Mouse (Mus musculus): ENCODE results near the gene Apobec1. TPM values are rescaled to one million over a fixed set of nuclear protein-coding genes. Genes with fewer than 3 reads are reported as not detected.
"Not testable (repeated sequence)": the region's sequence is repeated elsewhere in the genome, so short reads cannot be mapped to it uniquely, and the experiment has no call there.

The Apobec1 gene
- polyA plus RNA-seq, 1 experiment = 10.5 TPM

DNA sequence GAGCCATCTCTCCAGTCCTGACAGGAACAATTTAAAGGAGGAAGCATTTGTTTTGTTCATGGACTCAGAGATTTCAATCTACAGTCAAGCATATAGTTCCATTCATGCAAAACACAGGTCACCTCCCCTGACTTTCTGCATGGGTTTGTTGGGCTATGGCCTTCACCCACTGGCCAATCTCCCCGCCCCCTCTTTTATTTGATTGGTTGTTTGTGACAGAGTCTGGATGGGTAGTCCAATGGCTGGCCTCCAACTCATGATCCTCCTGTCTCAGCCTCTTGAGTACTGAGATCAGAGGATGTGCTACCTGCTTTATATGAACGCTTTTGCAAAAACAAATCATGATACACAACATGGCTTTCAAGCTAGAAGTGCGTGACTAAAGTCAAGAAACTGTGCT, 25.2 kb downstream of the Apobec1 start:
- Histone ChIP-seq H3K27me3 (ENCODE audit: control insufficient read depth, insufficient read depth, insufficient read length) (no peaks in the 10 kb centered on the region), H3K79me2 (ENCODE audit: control insufficient read depth, insufficient read depth) (no peaks in the 10 kb centered on the region), H3K36me3 (ENCODE audit: control insufficient read depth, insufficient read depth) (no peaks in the 10 kb centered on the region), H3K4me2 (ENCODE audit: low read depth) (no peak overlapping the region), H3ac (ENCODE audit: control insufficient read depth, insufficient read length) (no peak overlapping the region), H3K4me3 (no peak overlapping the region)
- TF ChIP-seq E2F4 (IDR thresholded peaks at IDR 0.05; ENCODE audit: insufficient read depth) (no peak), SRF (IDR thresholded peaks at IDR 0.05; ENCODE audit: control insufficient read depth, insufficient read length, low read depth) (no peak), TCF12 (IDR thresholded peaks at IDR 0.05; ENCODE audit: insufficient read depth, poor library complexity, severe bottlenecking) (no peak), MYOD1 (IDR thresholded peaks at IDR 0.05; ENCODE audit: control insufficient read depth in 1 of 3, insufficient read length in 2 of 3, low read depth in 2 of 3) (no peak), POLR2A (IDR thresholded peaks at IDR 0.05; ENCODE audit: insufficient read length, low read depth) (no peak), USF1 (IDR thresholded peaks at IDR 0.05; ENCODE audit: low read depth) (no peak), MYOG (IDR thresholded peaks at IDR 0.05; ENCODE audit: control insufficient read depth in 1 of 3, insufficient read depth in 1 of 3, insufficient read length in 2 of 3, low read depth in 2 of 3) (no peak), REST (IDR thresholded peaks at IDR 0.05; ENCODE audit: insufficient read depth, insufficient read length) (no peak), TCF3 (IDR thresholded peaks at IDR 0.05; ENCODE audit: insufficient read length, low read depth) (no peak), POLR2AphosphoS2 (IDR thresholded peaks at IDR 0.05; ENCODE audit: insufficient read length, low read depth) (no peak), CEBPB (IDR thresholded peaks at IDR 0.05; ENCODE audit: insufficient read depth, poor library complexity, severe bottlenecking) (no peak), MAX (IDR thresholded peaks at IDR 0.05; ENCODE audit: low read depth) (no peak)

DNA sequence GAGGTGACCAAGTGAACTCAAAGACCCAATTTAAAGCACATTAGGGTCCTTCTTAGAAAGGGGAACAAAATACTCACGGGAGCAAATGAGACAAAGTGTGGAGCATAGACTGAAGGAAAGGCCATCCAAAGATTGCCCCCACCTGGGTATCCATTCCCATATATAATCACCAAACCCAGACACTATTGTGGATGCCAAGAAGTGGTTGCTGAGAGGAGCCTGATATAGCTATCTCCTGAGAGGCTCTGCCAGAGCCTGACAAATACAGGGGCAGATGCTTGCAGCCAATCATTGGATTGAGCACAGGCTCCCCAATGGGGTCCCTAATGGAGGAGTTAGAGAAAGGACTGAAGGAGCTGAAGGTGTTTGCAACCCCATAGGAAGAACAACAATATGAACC, 27.2 kb downstream of the Apobec1 start:
- not testable (repeated sequence) for H3K79me2 ChIP-seq (ENCODE audit: control insufficient read depth, insufficient read depth); H3ac ChIP-seq (ENCODE audit: control insufficient read depth, insufficient read length); H3K36me3 ChIP-seq (ENCODE audit: control insufficient read depth, insufficient read depth); H3K27me3 ChIP-seq (ENCODE audit: control insufficient read depth, insufficient read depth, insufficient read length); H3K4me3 ChIP-seq; H3K4me2 ChIP-seq (ENCODE audit: low read depth)

DNA sequence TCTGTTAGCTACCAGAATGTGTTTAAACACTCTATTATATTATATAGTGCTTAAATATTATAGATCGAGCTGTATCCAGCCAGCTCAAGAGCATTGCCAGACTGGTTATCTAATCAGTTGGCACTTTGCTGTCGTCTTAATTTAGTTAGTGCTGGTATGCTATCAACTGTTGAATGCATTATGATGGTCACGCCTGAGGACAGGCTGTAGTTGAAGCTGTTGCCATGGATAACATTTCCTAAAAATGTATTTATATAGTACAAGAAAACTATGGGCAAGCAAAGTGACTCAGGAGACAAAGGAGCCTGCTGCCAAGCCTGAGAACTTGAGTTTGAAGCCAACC, 30.7 kb downstream of the Apobec1 start:
- no peak overlapping the region for H3K4me2 ChIP-seq (ENCODE audit: low read depth)
- no peaks in the 10 kb centered on the region for H3K36me3 ChIP-seq (ENCODE audit: control insufficient read depth, insufficient read depth)
- H3K79me2 ChIP-seq (ENCODE audit: control insufficient read depth, insufficient read depth) = no peaks in the 10 kb centered on the region
- H3K27me3 ChIP-seq (ENCODE audit: control insufficient read depth, insufficient read depth, insufficient read length) = no peaks in the 10 kb centered on the region
- no peak overlapping the region for H3ac ChIP-seq (ENCODE audit: control insufficient read depth, insufficient read length)
- H3K4me3 ChIP-seq = no peak overlapping the region
- TF ChIP-seq TCF3 (IDR thresholded peaks at IDR 0.05; ENCODE audit: insufficient read length, low read depth) = no peak
- TF ChIP-seq E2F4 (IDR thresholded peaks at IDR 0.05; ENCODE audit: insufficient read depth) = no peak
- TF ChIP-seq SRF (IDR thresholded peaks at IDR 0.05; ENCODE audit: control insufficient read depth, insufficient read length, low read depth) = no peak
- no peak for TF ChIP-seq CEBPB (IDR thresholded peaks at IDR 0.05; ENCODE audit: insufficient read depth, poor library complexity, severe bottlenecking)
- TF ChIP-seq USF1 (IDR thresholded peaks at IDR 0.05; ENCODE audit: low read depth) = no peak
- TF ChIP-seq MYOG (IDR thresholded peaks at IDR 0.05; ENCODE audit: control insufficient read depth in 1 of 3, insufficient read depth in 1 of 3, insufficient read length in 2 of 3, low read depth in 2 of 3) = no peak
- no peak for TF ChIP-seq POLR2AphosphoS2 (IDR thresholded peaks at IDR 0.05; ENCODE audit: insufficient read length, low read depth)
- no peak for TF ChIP-seq REST (IDR thresholded peaks at IDR 0.05; ENCODE audit: insufficient read depth, insufficient read length)
- no peak for TF ChIP-seq MAX (IDR thresholded peaks at IDR 0.05; ENCODE audit: low read depth)
- TF ChIP-seq POLR2A (IDR thresholded peaks at IDR 0.05; ENCODE audit: insufficient read length, low read depth) = no peak
- TF ChIP-seq MYOD1 (IDR thresholded peaks at IDR 0.05; ENCODE audit: control insufficient read depth in 1 of 3, insufficient read length in 2 of 3, low read depth in 2 of 3) = no peak
- no peak for TF ChIP-seq TCF12 (IDR thresholded peaks at IDR 0.05; ENCODE audit: insufficient read depth, poor library complexity, severe bottlenecking)

DNA sequence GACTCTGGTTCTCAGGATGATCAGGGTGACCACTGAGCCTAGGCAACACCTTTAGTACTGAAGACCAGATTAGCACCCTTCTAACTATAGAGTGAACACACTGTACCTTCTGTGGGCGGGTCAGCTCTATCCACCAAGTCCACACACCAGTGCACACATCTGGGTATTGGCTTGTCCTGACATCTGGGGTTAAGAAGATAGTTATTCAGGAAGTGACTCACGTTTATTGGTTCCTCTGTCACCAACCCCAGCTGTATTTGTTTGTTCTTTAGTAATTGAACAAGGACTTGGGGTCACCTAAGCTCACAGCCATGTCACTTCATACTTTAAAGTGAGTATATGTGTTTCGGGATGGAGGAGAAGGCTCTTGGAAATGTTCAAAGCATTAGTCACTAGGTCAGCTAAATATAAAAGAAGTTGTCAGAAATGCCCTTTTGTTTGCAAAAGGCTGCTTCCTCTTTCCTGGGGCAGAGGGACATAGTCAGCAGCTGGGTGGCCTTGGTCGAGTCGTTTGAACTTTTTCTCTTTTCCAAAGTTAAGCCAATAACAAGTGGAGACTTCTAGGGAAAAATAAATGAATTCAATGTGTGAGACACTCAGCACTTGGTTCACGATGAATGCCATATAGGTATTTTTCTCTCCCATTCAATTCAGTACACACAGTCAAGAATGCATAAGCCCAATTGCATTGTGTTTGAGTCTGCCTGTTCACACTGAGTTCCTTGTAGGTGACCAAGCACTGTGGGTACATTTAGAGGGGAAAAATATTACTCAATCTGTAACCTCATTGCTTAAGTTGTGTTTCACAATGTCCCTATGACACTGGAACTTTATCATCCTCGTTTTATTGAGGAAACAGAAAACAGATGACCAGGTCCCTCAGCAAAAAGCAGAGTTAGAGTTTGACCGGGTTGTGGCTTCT, 31.3 kb downstream of the Apobec1 start:
- H3ac ChIP-seq (ENCODE audit: control insufficient read depth, insufficient read length) = no peak overlapping the region
- H3K36me3 ChIP-seq (ENCODE audit: control insufficient read depth, insufficient read depth) = no peaks in the 10 kb centered on the region
- H3K4me3 ChIP-seq = no peak overlapping the region
- no peaks in the 10 kb centered on the region for H3K79me2 ChIP-seq (ENCODE audit: control insufficient read depth, insufficient read depth)
- TF ChIP-seq MYOG (IDR thresholded peaks at IDR 0.05; ENCODE audit: control insufficient read depth in 1 of 3, insufficient read depth in 1 of 3, insufficient read length in 2 of 3, low read depth in 2 of 3) (no peak), MYOD1 (IDR thresholded peaks at IDR 0.05; ENCODE audit: control insufficient read depth in 1 of 3, insufficient read length in 2 of 3, low read depth in 2 of 3) (no peak), CEBPB (IDR thresholded peaks at IDR 0.05; ENCODE audit: insufficient read depth, poor library complexity, severe bottlenecking) (peak; percentile 11; the same call in 1 of the 2 replicates)
- H3K27me3 ChIP-seq (ENCODE audit: control insufficient read depth, insufficient read depth, insufficient read length) = no peaks in the 10 kb centered on the region
- H3K4me2 ChIP-seq (ENCODE audit: low read depth) = no peak overlapping the region

DNA sequence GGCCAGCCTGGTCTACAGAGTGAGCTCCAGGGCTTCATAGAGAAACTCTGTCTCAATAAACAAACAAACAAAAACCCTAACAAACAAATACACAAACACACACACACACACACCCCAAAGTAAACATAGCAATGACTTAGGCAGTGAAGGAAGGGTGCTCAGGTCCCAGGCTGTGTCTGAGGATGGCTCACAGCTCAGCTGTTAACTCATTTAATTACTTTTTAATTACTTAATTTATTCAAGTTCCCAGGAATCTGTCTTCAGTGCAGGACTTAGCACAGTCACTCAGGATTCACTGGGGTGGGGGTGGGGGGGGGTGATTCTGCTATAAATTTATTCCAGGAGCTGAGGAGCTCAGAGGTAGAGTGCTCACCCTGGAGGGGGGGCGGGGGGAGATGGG, 32.5 kb downstream of the Apobec1 start:
- no peaks in the 10 kb centered on the region for H3K79me2 ChIP-seq (ENCODE audit: control insufficient read depth, insufficient read depth)
- TF ChIP-seq TCF12 (IDR thresholded peaks at IDR 0.05; ENCODE audit: insufficient read depth, poor library complexity, severe bottlenecking) = no peak
- TF ChIP-seq MAX (IDR thresholded peaks at IDR 0.05; ENCODE audit: low read depth) = no peak
- no peak for TF ChIP-seq REST (IDR thresholded peaks at IDR 0.05; ENCODE audit: insufficient read depth, insufficient read length)
- TF ChIP-seq POLR2A (IDR thresholded peaks at IDR 0.05; ENCODE audit: insufficient read length, low read depth) = no peak
- TF ChIP-seq MYOG (IDR thresholded peaks at IDR 0.05; ENCODE audit: control insufficient read depth in 1 of 3, insufficient read depth in 1 of 3, insufficient read length in 2 of 3, low read depth in 2 of 3) = no peak
- no peak for TF ChIP-seq POLR2AphosphoS2 (IDR thresholded peaks at IDR 0.05; ENCODE audit: insufficient read length, low read depth)
- TF ChIP-seq SRF (IDR thresholded peaks at IDR 0.05; ENCODE audit: control insufficient read depth, insufficient read length, low read depth) = no peak
- TF ChIP-seq USF1 (IDR thresholded peaks at IDR 0.05; ENCODE audit: low read depth) = no peak
- no peak for TF ChIP-seq E2F4 (IDR thresholded peaks at IDR 0.05; ENCODE audit: insufficient read depth)
- no peak for TF ChIP-seq CEBPB (IDR thresholded peaks at IDR 0.05; ENCODE audit: insufficient read depth, poor library complexity, severe bottlenecking)
- no peak overlapping the region for H3K4me3 ChIP-seq
- no peaks in the 10 kb centered on the region for H3K27me3 ChIP-seq (ENCODE audit: control insufficient read depth, insufficient read depth, insufficient read length)
- H3K36me3 ChIP-seq (ENCODE audit: control insufficient read depth, insufficient read depth) = no peaks in the 10 kb centered on the region
- H3ac ChIP-seq (ENCODE audit: control insufficient read depth, insufficient read length) = no peak overlapping the region
- H3K4me2 ChIP-seq (ENCODE audit: low read depth) = no peak overlapping the region

All from myocyte (in vitro differentiated cells).